Mouse (Mus musculus) bone marrow macrophage, adult 2 months (primary cell): Measurements from ENCODE around the gene Svs1.

Experiments
- CTCF ChIP-seq: IDR thresholded peaks from 2 replicates; pipeline ENCODE4 v1.5.1; 2012; ENCODE audit warnings: low read depth, mild to moderate bottlenecking, low read length, moderate library complexity
- POLR2A ChIP-seq: IDR thresholded peaks from 2 replicates; pipeline ENCODE4 v1.6.1; 2012; ENCODE audit warnings: mild to moderate bottlenecking, low read depth, low read length, borderline replicate concordance

DNA sequence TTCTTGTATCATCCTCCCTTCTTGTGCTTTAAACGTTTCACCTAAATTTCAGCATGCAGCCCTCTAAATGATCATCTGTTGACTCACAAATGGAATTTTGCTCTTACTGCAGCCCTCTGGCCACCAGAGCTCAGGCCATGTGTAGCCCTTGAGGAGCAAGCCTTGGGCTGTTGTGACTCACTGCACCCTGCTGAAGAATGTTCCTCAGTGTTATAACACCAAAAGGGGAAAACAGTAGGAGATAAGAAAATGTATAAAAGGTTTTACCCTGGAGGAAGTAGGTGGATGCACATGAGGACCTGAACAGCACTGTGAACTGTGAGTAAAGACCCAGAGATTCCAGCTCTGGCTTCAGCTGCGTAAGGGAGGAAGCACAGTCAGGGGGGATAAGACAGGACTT is 12.0 kb upstream of the Svs1 start, which contains the start of gene Doxl2:
- TF ChIP-seq POLR2A (no peak), CTCF (no peak)
